Mouse (Mus musculus) kidney, adult 2 months (tissue): ENCODE data around the gene Amot.

Experiments used
- CTCF ChIP-seq: fragments of 200-500 bp; conservative IDR thresholded peaks from 2 replicates; pipeline ENCODE4 v1.5.1; 2011; ENCODE audit warnings: low read depth, mild to moderate bottlenecking, control low read depth, low read length, moderate library complexity, mixed read lengths; ENCODE audit not compliant: insufficient read depth, insufficient read length
- POLR2A ChIP-seq: fragments of 200-500 bp; IDR thresholded peaks from one replicate; pipeline ENCODE4 v1.6.1; 2011; ENCODE audit warnings: low read depth, low read length, control low read depth

DNA sequence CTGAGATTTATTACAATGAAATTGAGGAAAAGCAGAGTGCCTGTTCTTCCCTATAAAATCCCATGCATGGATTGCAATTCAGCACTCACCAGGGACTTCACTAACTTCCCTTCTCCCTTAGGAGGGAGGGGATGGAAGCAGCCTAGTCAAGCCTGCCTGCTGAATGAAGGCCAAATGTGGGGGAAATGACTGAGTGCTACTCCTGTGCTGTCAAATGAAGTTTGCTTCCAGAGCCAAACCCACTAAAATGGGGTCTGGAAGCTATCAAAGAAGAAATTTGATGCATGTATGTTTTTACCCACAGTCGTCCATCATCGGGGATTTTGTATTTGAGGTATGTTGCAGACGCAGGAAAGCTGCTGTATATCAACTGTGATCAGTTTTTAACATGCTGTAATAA, 103.1 kb downstream of the Amot start:
- TF ChIP-seq POLR2A: no peak
- TF ChIP-seq CTCF: no peak
